Mouse (Mus musculus) central nervous system, embryonic 14 days (tissue): ENCODE data around the gene Cramp1l. TPM values are rescaled to one million over a fixed set of nuclear protein-coding genes. Genes with fewer than 3 reads are reported as not detected.

Source experiments
- polyA plus RNA-seq: library from polyadenylated mRNA; depleted of rRNA; stranded (reverse); fragments of >200 nt; gene quantifications from 2 replicates; pipeline ENCODE4 v1.2.3, GENCODE M21; 2012; rRNA removed

Gene Cramp1l
- polyA plus RNA-seq, result 31.5 and 32.5 TPM in 2 replicates

GRCm38 (mm10) chr17:25015655-25016291, at the start of gene Cramp1l, which contains the start of gene Ift140:
TSS of gene Cramp1l (minus strand) at chr17:25015788.
TSS of gene Ift140 (plus strand) at chr17:25016085.

GRCm38 (mm10) chr17:24960135-24960851, 55.3 kb downstream of the Cramp1l start, which contains the start of gene Jpt2:
TSS of gene Jpt2 (minus strand) at chr17:24960689.

GRCm38 (mm10) chr17:24936259-24937237, 79.0 kb downstream of the Cramp1l start, which contains the start of gene Mapk8ip3:
TSS of gene Mapk8ip3 (minus strand) at chr17:24936977.

Other genes starting within 250 kb of the Cramp1l start
- not detected in 2 replicates for gene Meiob, start 211.5 kb downstream of the Cramp1l start, polyA plus RNA-seq
- gene Hagh, start 175.6 kb downstream of the Cramp1l start, polyA plus RNA-seq, result 34.3 and 35.3 TPM in 2 replicates
- gene Fahd1, start 165.4 kb downstream of the Cramp1l start, polyA plus RNA-seq, result 16.0 and 16.6 TPM in 2 replicates
- 0.05 and 0.13 TPM in 2 replicates for gene Igfals, start 149.8 kb downstream of the Cramp1l start, polyA plus RNA-seq
- gene Nubp2, start 129.4 kb downstream of the Cramp1l start, polyA plus RNA-seq, result 32.7 and 32.9 TPM in 2 replicates
- gene Spsb3, start 129.1 kb downstream of the Cramp1l start, polyA plus RNA-seq, result 79.6 and 81.9 TPM in 2 replicates
- gene Eme2, start 120.7 kb downstream of the Cramp1l start, polyA plus RNA-seq, result 39.1 and 48.1 TPM in 2 replicates
- 107 and 108 TPM in 2 replicates for gene Mrps34, start 120.7 kb downstream of the Cramp1l start, polyA plus RNA-seq
- 77.0 and 84.1 TPM in 2 replicates for gene Nme3, start 119.3 kb downstream of the Cramp1l start, polyA plus RNA-seq
- 193 and 206 TPM in 2 replicates for gene Mapk8ip3, start 78.8 kb downstream of the Cramp1l start, polyA plus RNA-seq
- 72.1 and 74.9 TPM in 2 replicates for gene Jpt2, start 55.1 kb downstream of the Cramp1l start, polyA plus RNA-seq
- 21.0 and 22.9 TPM in 2 replicates for gene Ift140, start 297 bp upstream of the Cramp1l start, polyA plus RNA-seq
- gene Tmem204, start 67.8 kb upstream of the Cramp1l start, polyA plus RNA-seq, result 7.2 and 7.5 TPM in 2 replicates
- gene Telo2, start 100.2 kb upstream of the Cramp1l start, polyA plus RNA-seq, result 35.8 and 39.1 TPM in 2 replicates
- 0.21 TPM in 1 of 2 replicates, not detected in the other for gene Ptx4, start 105.0 kb upstream of the Cramp1l start, polyA plus RNA-seq
- gene Clcn7, start 117.6 kb upstream of the Cramp1l start, polyA plus RNA-seq, result 37.8 and 40.8 TPM in 2 replicates
- gene Ccdc154, start 146.7 kb upstream of the Cramp1l start, polyA plus RNA-seq, result not detected in 2 replicates
- gene Gm38655, start 159.7 kb upstream of the Cramp1l start, polyA plus RNA-seq, result not detected in 2 replicates
- 28.0 and 28.7 TPM in 2 replicates for gene BC003965, start 168.8 kb upstream of the Cramp1l start, polyA plus RNA-seq
- gene Unkl, start 172.6 kb upstream of the Cramp1l start, polyA plus RNA-seq, result 19.9 and 21.1 TPM in 2 replicates
- 81.6 and 84.9 TPM in 2 replicates for gene Gnptg, start 224.3 kb upstream of the Cramp1l start, polyA plus RNA-seq
- gene Tsr3, start 224.4 kb upstream of the Cramp1l start, polyA plus RNA-seq, result 49.1 and 51.0 TPM in 2 replicates
- gene Baiap3, start 240.6 kb upstream of the Cramp1l start, polyA plus RNA-seq, result 13.0 and 13.9 TPM in 2 replicates